Mouse (Mus musculus) gastrocnemius, postnatal 14 days (tissue): ENCODE measurements at regions not wholly inside any gene's neighbourhood (a gene's known extent, or its start where the extent isn't known, plus 50 kb on each side); places are given as distances from the start of the nearest gene placed in this dataset.

Experiments
- DNase-seq: peaks from one replicate; pipeline ENCODE4 v3.0.0; 2021; ENCODE audit warnings: mixed read lengths
- intact Hi-C: fragments of 180-260 bp; cut with DNase I; formaldehyde crosslinking; loops from one replicate; pipeline ENCODE4 v1.15.1; 2025; ENCODE audit warnings: low total_unique reads

DNA sequence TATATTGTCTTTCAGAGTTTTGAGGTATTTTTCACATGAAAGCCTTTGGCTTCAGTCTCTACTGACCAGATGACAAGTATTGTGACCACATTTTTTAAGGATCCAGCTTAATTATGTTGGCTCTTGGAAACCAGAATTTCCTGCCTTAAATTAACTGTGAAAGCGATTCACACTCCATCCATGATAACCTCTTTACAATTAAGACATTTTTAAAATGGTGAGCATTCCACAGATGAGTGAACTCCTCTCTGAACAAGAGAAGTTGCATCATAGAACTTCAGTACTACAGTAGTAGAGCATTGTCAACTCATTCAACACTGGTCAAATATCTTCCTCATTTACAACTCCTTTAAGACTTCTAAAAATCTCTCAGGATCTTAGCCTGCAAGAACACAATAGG is 369.3 kb upstream of the Cblb start:
- no peak for DNase-seq

DNA sequence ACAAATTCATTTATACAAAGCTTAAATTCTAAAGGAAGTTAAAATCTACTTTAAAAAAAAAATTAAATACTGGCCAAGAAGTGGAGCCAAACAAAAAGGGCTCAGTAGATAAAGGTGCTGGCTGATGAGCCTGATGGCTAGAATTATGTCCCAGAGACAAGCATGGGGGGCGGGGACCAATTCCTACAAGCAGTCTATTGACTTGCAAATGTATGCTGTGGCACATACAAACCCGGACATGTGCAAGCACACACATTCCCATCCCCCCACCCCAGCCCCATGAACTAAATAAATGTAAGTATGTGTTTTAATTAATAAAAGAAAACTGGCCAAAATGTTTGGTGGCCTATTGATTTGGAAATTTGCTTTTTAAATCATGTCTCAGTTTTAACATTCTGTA is 366.7 kb upstream of the Cblb start:
- intact Hi-C loops: no loop called here

More for the DNA sequence above, 369.3 kb upstream of the Cblb start:
- intact Hi-C loops: no loop called here

DNA sequence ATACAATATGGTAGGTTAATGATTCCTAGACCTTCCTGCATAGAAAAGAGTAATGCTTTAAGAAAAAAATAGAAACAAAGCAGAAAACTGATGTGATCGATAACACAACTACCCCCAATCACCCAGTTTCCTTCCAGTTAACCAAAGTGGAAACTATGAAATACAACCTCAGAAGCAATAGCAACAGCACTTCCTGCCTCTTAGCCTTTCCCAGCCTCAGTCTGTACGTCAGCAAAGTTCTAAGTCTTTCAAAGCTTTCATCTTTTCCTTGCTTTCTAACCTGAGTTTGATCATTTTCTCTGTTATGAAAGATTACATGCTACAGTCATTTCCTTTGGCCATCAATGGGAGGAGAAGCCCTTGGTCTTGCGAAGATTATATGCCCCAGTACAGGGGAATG is 355.9 kb upstream of the Cblb start:
- no peak for DNase-seq
- intact Hi-C loops: no loop called here

More for the DNA sequence above, 366.7 kb upstream of the Cblb start:
- DNase-seq: no peak

DNA sequence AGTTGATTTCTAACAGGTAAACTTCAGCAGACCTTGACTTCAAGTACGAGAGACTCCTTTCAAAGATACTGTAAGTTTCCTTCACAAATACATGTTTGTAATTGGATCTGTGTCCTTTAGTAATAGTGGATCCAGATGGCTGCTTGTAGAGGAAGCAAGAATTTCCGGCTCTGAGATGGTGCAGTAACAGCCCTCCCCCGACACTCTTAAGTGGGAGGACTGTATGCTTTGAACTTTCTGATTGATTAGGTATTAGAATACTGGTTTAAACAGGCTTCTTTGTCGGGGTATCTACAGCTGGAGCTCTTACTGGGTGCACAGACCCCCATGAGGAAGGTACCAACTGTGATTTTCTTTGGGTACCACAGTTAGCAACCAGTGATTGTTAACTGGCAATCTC is 355.0 kb upstream of the Cblb start:
- DNase-seq: no peak
- intact Hi-C loops: no loop called here

DNA sequence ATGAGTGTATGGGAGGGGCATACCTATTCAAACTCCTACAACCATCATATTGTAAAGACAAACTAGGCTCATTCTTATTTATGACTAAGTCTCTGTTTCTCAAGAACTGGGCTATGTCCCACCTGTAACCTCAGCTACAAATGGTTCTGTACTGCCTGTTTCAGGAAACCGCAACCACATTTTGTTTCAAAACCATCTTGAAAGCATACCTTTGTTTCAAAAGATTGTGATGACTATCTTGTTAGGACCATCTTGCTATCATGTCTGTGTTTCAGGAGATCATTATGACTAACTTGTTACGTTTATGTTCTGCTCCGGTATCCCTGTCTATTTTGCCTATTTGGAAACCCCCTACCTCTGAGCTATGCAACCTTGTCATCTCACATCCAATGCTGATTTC is 340.2 kb upstream of the Cblb start:
- intact Hi-C loops: no loop called here
- no peak for DNase-seq

DNA sequence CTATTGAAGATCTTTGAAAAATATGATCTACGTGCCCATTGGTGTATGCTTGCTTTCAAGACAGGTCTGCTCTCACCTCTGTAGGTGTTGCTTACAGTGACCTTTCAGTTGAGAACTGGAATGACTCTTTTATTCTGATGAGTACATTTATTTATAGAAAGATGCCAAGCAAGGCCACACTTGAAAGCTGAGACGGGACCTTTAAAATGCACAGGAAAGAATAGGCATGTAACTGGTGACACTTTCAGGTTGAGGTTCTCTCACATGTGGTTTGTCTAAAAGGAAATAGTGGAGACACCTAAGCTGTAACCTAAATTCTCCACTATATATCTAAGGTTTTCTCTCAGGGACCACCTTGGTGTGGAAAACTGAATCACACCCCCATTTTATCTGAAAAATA is 326.0 kb upstream of the Cblb start:
- intact Hi-C loops: no loop called here

DNA sequence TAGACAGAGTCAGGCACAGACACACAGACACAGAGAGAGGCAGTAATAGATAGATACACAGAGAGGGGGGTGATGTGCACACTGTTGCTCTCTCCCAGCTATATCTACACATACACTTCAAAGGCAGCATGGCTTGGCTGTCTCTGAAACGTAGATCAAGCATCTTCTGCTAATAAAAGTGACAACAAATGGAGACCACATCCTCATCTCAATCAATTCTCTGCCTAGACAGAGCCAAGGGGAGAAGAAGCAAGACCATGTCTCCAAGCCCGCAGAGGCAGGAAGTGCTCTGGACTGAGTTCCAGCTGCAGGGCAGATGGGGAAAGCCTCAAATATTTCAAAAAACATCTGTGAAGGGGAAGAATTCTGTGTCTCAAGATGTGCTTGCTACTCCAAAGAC is 312.3 kb upstream of the Cblb start:
- DNase-seq: no peak
- intact Hi-C loops: no loop called here

More for the DNA sequence above, 326.0 kb upstream of the Cblb start:
- no peak for DNase-seq

DNA sequence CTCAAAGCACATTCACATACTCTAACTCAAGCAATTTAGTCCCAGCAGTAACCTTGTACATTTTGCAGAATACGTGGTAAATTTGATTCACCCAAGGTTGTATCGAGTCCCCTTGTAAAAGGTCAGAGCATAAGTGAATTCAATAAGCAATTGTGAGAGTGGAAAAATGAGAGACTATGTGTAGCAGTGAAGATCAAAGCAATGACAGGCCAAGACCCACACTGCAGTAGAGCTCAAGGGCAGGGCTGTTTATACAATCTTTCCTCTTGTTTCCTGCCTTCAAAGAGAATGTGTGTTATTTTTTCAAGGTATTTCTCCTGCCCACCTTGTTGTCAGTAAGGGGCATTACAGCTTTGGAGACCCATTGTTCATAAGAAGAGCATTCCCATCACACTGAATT is 311.4 kb upstream of the Cblb start:
- no peak for DNase-seq
- intact Hi-C loops: no loop called here

DNA sequence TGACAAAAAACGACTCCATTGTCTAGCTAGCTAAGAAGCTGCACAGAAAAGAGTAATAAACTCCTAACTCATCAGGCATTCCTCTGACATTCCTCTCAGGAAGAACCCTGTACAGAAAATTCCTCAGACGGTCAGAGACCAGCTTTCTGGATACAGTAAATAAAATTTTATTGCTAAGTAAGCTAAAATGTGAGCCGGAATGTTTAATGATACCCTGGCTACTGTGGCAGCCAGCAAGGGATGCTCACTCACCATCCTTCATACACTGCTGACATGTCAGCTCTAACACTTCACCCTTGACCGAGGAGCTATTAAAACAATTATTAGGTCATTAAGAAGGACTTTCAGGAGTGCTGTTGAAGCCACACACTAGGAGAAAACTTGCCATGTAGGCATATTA is 308.3 kb upstream of the Cblb start:
- intact Hi-C loops: no loop called here
- no peak for DNase-seq

DNA sequence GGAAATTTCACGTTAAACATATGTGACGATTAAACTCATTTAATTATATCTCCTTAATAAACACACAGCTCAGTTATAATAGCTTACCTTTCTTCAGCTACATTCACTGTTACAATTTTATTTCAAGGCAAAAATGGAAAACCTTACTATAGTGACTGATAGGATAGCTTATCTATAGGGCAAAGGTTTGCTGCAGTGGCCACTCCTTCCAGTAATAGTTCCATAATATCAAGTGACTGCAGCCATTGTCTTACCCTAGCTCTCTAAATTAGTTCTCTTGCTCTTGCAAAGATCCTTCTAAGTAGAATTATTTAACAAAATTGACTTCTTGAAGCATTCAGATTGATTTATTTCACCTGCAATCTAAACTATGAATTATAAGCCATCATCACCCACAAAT is 289.1 kb upstream of the Cblb start:
- DNase-seq: no peak

DNA sequence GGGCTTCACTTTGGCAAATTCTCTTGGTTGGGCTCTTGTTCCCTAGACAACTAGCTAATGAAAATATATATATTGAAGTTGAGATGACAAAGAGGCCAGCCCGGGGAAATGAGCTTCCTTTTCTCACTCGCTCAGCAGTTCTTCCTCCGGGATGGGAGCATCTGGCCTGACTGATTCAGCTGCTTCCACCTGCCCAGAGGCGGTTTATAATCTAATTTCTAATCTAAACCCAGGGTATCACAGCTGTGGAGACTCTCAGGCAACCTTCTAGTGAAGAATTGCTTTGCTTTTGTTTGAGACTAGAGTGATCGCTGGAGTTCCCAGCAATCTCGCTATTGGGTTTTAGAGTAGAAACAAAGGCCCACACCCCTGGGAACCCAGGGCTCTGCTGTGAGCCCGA is 279.1 kb upstream of the Cblb start:
- intact Hi-C loops: no loop called here
- no peak for DNase-seq

More for the DNA sequence above, 289.1 kb upstream of the Cblb start:
- intact Hi-C loops: no loop called here

DNA sequence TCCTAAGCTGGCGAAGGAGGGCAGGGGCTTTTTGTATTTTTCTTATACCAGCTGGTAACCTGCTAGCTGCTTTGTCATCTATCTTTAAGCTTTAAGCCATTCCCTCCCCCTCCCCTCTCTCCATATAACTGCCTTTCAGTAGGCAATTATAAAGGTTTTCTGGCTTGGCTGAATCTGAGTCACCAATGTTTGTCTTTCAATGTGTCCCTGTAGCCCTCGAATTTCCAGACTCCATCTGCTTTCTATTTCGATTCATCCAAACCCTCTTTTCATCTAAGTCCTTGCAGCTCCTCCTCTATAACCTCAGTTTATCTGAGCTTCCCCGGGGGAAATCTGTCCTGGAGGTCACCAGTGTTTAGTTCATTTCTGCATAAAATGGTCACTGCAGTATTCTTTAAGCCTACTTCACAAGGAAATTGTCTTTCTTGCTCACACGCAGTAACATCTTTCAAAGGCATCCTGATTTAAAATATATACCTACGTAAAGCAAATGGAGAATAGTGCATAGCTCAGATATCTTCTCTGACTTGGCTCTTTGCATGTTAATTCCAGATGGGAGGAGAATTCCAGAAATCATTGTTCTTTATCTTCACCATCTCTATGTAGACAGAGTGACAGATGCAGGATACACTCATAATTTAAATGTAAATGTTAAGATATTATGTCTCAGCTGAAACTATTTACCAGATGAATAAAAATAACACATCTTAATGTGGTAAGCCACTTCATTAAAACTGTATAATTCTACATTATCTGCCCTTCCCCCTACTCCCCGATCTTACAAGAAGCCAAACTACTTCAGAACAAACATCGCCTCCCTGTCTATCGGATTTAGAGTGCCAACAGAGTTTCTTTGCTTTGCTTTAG is 272.4 kb upstream of the Cblb start:
- intact Hi-C loops: no loop called here
- DNase-seq: no peak

DNA sequence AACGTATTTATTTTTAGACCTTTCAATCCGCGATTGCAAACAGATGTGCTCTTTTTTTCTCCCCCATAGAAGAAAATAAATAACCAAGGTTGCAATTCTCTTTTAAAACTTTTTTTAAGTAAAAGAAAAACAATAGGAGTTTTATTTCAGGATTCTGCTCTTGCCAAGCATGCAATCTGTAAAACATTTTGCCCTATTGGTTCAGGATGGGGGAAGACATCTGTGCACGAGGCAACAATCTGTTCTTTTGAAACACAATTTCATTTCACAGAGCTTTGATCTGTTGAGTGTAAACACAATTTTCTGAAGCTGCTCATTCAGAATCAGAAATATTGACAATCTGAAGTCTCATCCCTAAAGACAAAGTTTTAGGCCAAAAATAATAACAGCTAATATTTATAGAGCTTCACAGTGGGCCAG is 271.8 kb upstream of the Cblb start:
- intact Hi-C loops: no loop called here
- DNase-seq: no peak

DNA sequence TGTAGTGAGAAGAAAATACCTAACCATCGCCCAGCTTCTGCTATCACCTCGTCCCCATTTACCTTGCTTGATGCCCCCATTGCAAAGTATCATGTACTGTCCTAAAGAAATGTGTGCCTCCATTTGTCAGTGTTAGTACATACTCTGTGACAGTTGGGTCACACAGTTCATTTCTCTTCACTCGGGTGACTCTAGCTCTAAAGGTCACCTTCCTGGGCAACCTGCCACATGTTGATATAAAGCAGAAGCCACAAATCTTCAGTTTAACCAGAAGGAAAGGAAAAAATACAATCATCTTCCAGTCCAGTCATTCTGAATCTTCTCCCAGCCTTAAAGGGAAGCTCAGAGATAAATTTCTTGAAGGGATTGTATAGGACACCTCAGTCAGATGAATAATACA is 263.5 kb upstream of the Cblb start:
- no peak for DNase-seq
- intact Hi-C loops: no loop called here

DNA sequence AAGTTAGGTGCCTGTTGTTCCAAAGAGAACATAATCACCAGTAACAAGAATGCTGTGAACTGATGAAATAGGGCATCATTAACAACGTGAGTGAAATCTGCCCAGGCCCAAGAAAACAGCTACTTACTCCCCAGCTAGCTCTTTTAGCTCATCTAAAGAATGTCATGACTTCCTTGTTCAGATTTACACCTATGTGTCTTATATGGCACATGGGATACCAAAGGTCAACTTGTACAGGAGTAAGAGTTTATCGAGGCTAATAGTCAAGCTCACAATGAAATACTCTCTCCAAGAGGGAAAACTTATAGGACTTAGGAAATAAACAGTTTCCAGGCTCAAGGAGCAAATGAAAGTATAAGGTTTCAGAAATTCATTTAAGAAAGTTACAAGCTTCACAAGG is 252.1 kb upstream of the Cblb start:
- intact Hi-C loops: no loop called here

DNA sequence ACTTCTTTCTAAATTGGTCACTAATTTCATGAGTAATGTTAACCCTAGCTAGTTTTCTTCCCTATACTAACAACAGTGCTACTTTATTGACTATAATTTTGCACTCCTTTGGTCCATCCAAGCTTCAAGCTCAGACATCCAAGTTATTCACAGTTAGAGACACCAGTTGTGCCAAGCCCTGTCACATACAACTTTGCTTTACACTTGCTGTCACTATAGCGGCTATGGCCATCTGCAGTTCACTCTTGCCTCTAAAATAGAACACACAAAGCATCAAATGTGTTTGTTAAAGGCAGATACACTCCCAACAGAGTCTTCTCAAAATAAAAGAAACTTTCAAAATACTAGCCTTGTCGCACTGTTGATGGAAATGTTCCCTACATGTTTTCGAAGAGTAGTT is 236.0 kb upstream of the Cblb start:
- no peak for DNase-seq
- intact Hi-C loops: no loop called here

More for the DNA sequence above, 252.1 kb upstream of the Cblb start:
- no peak for DNase-seq

DNA sequence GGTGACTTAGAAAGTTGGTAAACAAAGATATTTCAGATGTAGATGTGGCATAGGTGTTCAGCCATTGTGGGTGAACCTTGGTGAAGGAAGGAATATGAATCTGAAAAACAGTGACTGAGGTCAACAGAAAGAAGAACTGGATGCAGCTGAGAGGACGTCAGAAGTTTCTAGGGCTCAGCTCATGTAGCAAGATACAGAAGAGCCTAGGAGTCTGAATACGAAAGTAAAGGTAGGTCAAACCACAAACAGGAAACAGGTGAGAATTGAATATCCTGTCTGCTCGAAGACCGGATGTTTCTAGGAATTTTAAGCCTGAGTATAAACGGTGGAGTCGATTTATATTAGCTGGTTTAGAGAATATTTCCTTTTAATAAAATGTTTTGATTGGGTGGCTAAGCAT is 223.7 kb upstream of the Cblb start:
- intact Hi-C loops: no loop called here
- no peak for DNase-seq

DNA sequence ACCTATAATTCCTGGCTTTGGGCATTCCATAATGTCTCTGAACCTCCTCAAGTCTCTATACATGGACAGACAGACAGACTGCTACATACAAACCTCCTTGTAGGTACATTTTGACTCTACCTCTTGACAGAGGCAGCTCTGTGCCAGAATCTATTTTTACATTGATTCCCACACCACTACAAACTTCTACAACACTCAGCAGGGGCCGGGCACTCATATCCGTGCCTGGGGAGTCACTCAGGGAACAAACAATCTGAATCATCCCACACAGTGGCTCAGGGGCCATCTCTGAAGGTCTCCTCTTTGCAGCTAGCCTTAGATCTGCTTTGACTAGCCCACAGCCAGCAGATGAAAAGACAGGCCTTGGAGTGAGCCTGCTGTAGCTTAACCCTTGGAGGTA is 221.9 kb upstream of the Cblb start:
- no peak for DNase-seq
- intact Hi-C loops: no loop called here

DNA sequence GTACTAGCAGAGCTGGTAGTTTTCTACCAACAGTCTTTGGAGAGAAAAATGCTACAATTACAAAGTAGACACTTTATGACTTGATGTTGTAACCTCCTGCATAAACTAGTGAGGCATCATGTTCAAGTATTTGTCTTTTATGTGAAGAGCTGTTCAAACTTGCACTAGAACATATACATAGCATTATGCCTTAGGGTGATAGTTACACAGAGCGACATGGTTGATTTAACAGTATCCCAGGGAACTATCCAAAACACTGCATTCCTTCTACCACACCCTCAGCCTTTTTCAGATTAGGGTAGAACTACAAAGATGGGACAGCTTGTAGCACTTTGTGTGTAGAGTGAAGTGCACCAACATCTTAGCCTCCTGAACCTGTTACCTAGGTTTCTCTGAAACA is 220.0 kb upstream of the Cblb start:
- no peak for DNase-seq
- intact Hi-C loops: no loop called here

DNA sequence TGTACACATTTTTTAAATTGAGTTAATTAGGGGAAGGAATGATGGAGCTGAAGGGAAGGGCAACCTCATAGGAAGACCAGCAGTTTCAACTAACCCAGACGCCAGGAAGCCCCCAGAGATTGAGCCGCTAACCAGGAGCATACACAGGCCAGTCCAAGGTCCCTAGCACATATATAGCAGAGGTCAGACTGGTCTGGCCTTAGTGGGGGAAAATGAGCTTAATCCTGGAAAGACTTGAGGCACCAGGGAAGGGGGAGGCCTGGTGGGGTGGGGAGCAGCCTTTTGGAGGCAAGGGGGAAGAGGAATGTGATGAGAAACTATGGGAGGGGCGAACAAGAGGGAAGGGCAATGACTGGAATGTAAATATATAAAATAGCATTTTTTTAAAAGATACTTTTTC is 188.3 kb upstream of the Cblb start:
- no peak for DNase-seq
- intact Hi-C loops: no loop called here

DNA sequence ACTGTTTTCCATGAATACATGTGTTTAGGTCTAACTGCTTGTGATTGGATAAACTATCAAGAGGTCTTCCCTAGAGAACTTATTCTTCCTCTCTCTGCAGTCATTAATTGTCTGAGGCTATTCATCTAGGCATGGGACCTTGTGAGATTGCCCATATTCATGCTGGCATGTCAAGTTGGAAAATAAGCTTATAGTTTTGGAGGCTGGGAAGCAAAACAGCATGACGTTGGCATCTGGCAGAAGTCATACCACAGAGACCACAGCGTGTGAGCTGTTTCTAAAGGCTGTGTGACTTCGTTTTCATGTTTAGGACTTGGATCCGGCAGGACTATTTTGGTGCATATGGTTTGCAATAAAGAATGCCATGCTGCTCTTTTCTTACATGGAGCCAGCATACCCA is 185.5 kb upstream of the Cblb start:
- intact Hi-C loops: no loop called here
- no peak for DNase-seq

DNA sequence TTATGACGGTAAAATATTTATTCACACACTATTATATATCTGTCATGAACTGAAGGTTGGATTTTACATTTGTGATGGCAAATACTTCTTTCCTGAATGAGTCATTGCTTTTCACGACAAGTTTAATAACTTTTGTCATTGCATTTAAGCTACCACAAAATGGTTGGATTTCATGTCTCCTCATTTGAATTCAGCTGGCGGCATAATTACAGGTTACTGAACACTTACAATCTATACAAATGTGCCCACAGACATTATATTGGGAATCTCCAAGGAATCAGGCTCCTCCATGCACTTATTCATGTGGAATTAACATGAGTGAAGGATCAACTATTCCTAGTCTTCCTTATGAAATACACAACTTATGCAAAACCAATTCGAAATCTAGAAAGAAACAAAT is 150.3 kb upstream of the Cblb start:
- intact Hi-C loops: no loop called here
- no peak for DNase-seq
